Mouse (Mus musculus) cortical plate, adult 2 months (tissue): ENCODE results near the gene Tmem87b.

Experiments
- CTCF ChIP-seq: fragments of 200-500 bp; IDR thresholded peaks from 2 replicates; pipeline ENCODE4 v1.5.1; 2011; ENCODE audit warnings: mild to moderate bottlenecking, control low read depth, low read length; ENCODE audit not compliant: insufficient read depth; ENCODE audit errors: extremely low read depth
- POLR2A ChIP-seq: fragments of 200-500 bp; IDR thresholded peaks from 2 replicates; pipeline ENCODE4 v1.6.1; 2011; ENCODE audit warnings: mild to moderate bottlenecking, low read length, control low read depth; ENCODE audit not compliant: insufficient read depth; ENCODE audit errors: extremely low read depth

GRCm38 (mm10) chr2:128842437-128842836 lies 24.5 kb downstream of the Tmem87b start:
- TF ChIP-seq CTCF (no peak), POLR2A (no peak)
